Mouse (Mus musculus): ENCODE measurements around the gene Adra1d.

The Adra1d gene

GRCm38 (mm10) chr2:131561891-131562585, at the start of gene Adra1d:
Gene Adra1d, minus strand, starts transcription at chr2:131562283.
- CTCF ChIA-PET: no interaction called here

- CTCF ChIA-PET: no interaction called here
Observed at GRCm38 (mm10) chr2:131601881-131602280, 39.8 kb upstream of the Adra1d start.

GRCm38 (mm10) chr2:131594871-131595270, 32.8 kb upstream of the Adra1d start:
- CTCF ChIA-PET: no interaction called here

DNA sequence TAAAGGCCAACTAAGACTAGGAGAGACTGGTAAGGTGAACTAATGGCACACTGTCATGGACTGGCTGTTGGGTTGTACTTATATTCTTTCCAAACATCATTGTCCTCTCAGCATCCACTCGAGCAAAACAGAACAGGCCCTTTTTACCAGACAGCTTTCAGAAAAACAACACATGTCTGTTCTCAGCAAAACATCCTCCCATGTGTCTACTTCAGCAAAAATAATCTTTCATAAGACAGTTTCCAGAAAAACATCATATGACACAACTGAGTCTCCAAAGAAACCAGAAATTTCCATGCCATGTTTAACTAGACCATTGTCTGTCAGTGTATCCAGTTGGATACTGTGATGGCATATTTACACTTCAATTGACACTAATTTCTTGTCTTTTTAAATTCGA, 25.4 kb upstream of the Adra1d start:
- CTCF ChIA-PET: no interaction called here

DNA sequence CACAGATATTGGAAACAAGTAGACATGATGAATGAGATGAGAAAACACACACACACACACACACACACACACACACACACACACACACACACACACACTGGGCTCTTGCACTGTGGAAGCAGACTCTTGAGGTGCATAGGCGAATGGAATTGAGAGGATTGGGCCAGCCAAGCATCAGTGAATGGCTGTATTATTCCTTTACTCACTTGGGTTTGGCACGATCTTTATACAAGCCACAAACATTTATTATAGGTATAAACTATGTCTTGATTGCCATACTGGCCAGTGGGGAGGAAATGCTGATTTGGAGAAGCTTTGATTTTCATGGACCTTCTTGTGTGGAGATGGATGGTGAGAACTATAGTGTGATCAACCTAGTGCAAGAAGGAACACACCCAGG, 19.4 kb upstream of the Adra1d start:
- CTCF ChIA-PET: no interaction called here

- CTCF ChIA-PET: no interaction called here
Observed at GRCm38 (mm10) chr2:131562586-131563122, 571 bp upstream of the Adra1d start.

DNA sequence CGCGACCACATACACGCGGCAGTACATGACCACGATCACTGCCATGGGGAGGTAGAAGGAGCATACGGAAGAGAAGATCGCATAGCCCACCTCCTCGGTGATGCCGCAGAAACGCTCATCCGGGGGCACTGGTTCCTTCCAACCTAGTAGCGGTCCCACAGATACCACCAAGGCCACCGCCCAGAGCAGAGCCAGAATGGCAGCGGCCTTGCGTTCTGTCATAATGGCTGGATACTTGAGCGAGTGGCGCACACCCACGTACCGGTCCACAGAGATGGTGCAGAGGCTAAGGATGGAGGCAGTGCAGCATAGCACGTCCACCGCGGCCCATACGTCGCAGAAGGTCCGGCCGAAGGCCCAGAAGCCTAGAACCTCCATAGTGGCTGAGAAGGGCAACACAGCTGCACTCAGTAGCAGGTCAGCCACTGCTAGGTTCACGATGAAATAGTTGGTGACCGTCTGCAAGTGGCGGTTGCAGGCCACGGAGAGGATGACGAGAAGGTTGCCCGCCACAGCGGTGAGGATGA, 676 bp downstream of the Adra1d start:
- CTCF ChIA-PET: no interaction called here

GRCm38 (mm10) chr2:131560205-131560919, 1.7 kb downstream of the Adra1d start:
- CTCF ChIA-PET: no interaction called here

GRCm38 (mm10) chr2:131557896-131558295, 4.2 kb downstream of the Adra1d start:
- CTCF ChIA-PET: no interaction called here

DNA sequence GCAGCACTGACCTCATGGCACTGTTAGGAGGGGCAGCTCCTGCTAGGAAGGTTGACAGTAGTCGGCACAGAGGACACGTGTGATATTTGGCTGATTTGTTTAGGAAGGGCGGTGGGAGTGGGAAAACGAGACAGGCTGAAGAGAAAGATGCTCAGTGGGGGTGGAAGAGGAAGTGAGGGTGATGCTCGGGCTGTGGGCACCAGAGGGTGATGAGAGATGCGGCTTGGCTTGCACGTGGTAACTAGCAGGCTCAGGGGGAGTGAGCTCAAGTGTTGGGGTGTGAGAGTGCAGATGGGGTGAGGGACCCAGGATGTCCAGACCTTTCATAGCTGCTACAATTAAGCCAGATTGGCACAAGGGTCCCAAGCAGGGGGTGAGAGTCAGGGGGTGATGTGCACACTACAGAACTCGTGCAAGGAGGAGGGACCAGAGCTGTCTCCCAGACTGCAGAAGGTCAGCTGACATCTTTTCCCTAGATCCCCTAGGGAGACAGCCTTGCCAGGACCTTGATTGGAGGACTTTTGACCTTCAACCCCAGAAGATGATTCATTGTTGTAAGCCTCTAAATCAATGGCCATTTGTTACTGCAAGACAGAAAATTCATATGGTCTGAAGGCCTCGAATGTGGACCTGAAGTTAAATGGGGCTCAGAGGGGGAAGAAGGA, 9.2 kb downstream of the Adra1d start:
- CTCF ChIA-PET: no interaction called here

DNA sequence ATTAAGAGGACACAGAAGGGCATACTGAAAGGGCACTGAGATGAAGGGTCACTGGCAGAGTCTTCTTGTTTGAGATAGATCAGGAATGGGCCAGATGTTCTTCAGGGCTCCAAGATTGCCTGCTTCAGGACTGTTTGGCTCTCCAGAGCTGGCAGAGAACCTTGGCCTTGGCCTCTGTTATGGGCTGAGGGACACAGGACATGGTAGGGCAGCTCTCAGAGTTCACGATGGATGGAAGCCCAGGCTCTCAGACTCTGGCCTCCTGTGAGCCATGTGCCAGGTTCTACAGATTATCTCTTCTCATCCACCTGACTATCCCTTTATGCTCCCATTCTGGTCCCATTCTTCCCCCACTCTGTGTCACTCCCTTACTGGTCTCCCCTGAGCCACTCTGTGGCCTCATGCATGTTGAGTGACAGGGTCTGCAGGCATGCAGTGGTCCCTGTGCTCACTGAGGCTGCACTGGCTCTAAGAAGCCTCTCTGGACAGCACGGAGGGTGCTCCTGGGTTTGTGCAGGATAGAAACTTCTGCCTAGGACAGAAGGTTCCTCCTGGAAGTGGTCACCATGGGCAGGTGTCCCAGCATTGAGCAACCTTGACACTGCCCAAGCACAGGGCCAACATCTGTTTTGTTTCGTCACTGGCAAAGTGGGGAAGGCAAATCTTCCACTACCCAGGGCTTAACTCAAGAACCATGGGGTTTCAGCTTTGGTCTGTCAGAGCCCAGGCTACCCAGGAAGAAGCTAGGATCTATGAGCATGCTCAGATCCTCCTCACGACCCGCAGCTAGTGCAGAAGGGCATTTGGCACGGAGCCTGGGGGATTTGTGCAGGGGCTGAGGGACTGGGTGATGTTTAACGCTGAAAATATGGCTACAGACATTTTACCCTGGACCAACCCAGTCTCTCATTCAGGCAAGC, 10.1 kb downstream of the Adra1d start:
- CTCF ChIA-PET: no interaction called here

- CTCF ChIA-PET: interaction anchor here (0.6 kb wide), 1 partner anchor 301 kb away, joined by 5 read pairs; no protein-coding TSS in a partner anchor
Observed at GRCm38 (mm10) chr2:131550906-131551305, 11.2 kb downstream of the Adra1d start.

- CTCF ChIA-PET: interaction anchor here (0.6 kb wide), 1 partner anchor 301 kb away, joined by 5 read pairs; no protein-coding TSS in a partner anchor
Observed at GRCm38 (mm10) chr2:131550474-131550873, 11.6 kb downstream of the Adra1d start.

DNA sequence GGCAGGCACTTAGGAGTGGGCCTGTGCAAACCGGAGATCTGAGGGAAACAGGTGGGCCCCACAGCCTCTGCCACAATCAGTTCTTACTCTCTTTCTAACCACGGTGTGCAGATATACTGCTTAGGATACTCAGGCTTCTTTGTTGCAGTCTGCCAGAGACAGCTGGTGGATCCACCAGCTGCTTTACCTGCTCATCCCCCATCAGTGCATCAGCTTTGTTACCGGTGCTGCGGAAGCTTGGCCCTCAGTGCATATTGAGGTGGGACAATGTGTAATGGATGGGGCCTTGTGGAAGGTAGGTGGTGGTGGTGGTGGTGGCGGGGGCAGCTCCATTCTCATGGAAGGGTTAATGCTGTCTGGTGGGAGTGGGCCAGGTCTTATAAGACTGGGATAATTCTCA, 13.0 kb downstream of the Adra1d start:
- CTCF ChIA-PET: no interaction called here

DNA sequence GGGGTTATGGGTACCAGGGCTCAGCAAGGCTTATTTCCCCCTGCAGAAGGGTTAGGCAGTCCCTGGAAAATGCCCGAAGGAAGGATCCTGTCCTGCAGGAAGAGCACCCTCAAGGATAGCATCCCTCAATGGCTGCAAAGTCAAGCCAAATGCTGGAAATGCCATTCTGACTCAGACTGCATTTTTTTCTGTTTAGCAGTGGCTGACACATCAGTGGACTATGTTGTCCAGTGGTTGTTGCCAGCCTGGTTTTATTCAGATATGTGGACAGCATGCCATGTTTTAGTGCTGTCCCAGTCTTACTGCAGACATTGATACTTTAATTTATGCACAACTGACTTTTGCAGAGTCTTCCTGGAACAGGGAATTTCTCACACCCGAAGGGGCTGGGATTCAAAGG, 13.8 kb downstream of the Adra1d start:
- CTCF ChIA-PET: no interaction called here

DNA sequence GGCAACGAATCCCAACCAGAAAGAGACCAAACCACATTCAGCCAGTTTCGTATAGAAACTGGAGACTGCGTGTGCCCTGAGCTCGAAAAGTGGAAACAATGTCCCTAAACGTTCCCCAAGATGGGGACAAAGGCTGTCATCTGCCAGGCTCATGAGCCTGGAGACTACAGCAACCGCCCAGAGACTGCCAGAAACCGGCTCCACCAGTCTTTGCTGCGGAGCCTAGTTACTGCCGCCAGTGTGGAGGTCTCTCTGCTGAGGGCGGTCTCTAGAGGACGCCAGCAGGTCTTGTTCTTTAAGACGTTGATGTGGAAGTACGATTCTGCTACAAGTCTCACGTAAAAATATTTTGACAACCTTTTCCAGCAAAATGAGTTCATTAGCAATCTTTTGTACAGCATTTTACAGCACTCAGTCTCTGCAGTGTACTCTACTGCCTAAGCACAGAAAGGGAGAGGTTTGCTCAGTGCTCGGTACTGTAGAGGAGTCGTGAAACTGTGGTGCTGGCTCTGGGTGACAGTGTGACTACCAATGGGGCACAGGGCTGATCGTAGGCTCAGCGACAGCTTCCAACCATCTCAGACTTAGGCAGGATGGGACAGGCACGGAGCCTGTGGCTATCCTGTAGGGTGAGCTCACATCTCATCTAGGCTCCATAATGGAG, 15.2 kb downstream of the Adra1d start:
- CTCF ChIA-PET: no interaction called here

DNA sequence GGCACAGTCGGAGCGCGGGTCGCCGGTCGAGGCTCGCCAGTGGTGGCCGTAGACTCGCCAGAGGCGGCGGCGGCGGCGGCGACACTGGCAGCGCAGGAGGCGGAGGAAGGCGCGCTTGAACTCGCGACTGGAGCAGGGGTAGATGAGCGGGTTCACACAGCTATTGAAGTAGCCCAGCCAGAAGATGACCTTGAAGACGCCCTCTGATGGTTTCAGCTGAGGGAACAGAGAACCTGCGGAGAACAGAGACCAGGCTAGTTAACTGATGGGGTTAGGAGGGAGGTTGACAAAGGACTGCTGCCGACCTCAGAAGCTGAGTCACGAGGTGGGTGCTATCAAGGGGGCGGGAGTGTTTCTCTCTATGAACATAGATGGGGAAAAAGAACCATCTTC, 15.8 kb downstream of the Adra1d start:
- CTCF ChIA-PET: interaction anchor here (0.6 kb wide), 1 partner anchor 16 kb away, joined by 3 read pairs; no protein-coding TSS in a partner anchor

- CTCF ChIA-PET: interaction anchor here (0.6 kb wide), 2 partner anchors 16 to 394 kb away, joined by 3 read pairs; no protein-coding TSS in a partner anchor
Observed at GRCm38 (mm10) chr2:131545386-131546307, 16.4 kb downstream of the Adra1d start.

GRCm38 (mm10) chr2:131542531-131542930, 19.6 kb downstream of the Adra1d start:
- CTCF ChIA-PET: no interaction called here

- CTCF ChIA-PET: no interaction called here
Observed at GRCm38 (mm10) chr2:131541686-131542085, 20.4 kb downstream of the Adra1d start.

All from spleen, embryonic (tissue).